ENCODE assay signal across 22 mouse cellular contexts in the genomic region with DNA sequence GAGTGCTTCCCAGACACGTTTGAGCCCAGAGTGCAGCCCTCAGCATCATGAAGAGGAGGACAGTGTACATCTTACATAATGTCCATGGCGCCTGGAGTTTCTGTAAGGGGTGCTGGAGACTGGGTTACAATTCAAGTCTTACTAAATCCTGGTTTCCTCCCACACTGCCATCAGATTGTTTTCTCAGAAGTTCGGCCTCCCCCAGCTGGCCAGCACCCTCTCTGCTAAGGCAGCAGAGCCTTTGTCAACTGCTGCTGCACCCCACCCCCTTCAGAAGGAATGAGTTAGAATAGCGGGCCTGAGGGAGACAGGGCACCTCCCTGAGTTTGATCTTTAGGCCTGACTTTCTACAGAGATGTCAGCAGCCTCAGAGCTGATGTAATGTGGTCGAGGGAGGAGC. TPM values are rescaled to one million over a fixed set of nuclear protein-coding genes. Genes with fewer than 3 reads are reported as not detected.
DNase-seq lines count a peak whose midpoint lies in the region; ATAC-seq and TF ChIP-seq lines count a peak whose summit lies in the region.
"Had no signal": no experiment of that assay in that cellular context is flagged by ENCODE, and none has a peak within 500 bp of the region (broad histone marks: within the 10 kb centered on the region; RNA-seq: fewer than 3 reads in every experiment).

No protein-coding gene starts in this region.

- no peak overlapping the region; the same call in 1 of the 2 replicates for H3K27ac ChIP-seq in heart, adult 2 months
- H3K27ac ChIP-seq: forebrain, embryonic 15.5 days; liver, embryonic 14.5 days; neural tube, embryonic 15.5 days had no signal

- H3K79me2 ChIP-seq in heart, adult 2 months (replicated peaks; ENCODE audit: control insufficient read depth, insufficient read depth, low read length) = no peaks in the 10 kb centered on the region

- WGBS in heart, adult 2 months = 50% methylated on average over 5 of the region's 5 CpGs

- no peaks in the 10 kb centered on the region for H3K36me3 ChIP-seq in heart, adult 2 months (ENCODE audit: control insufficient read depth, insufficient read depth, low read length)

- no peak for TF ChIP-seq CTCF in heart, adult 2 months (IDR thresholded peaks at IDR 0.05)

- H3K4me3 ChIP-seq in heart, adult 2 months = no peak overlapping the region
- H3K4me3 ChIP-seq: forebrain, embryonic 15.5 days; hindbrain, embryonic 10.5 days; layer of hippocampus, adult 2 months; limb, embryonic 13.5 days; myocyte; neural tube, embryonic 15.5 days had no signal

- TF ChIP-seq EP300 in heart, adult 2 months (IDR thresholded peaks at IDR 0.05; ENCODE audit: insufficient read depth, low read depth, low read length) = no peak

- ATAC-seq in CD4-positive, CD25-positive, alpha-beta regulatory T cell, adult 4 months = no peak
- ATAC-seq: forebrain, embryonic 15.5 days had no signal

- no peak overlapping the region for H3K9ac ChIP-seq in heart, adult 2 months (ENCODE audit: low read depth, low read length)
- H3K9ac ChIP-seq: forebrain, embryonic 15.5 days; limb, embryonic 13.5 days; liver, embryonic 14.5 days; neural tube, embryonic 15.5 days had no signal

- peak; percentile 23 for DNase-seq in CD4-positive, CD25-positive, alpha-beta regulatory T cell, adult 2 months (ENCODE audit: low read depth, low spot score)
- peak; percentile 42 to 55 for DNase-seq in heart, adult 2 months
- DNase-seq in heart, postnatal 36 days = no peak
- DNase-seq in right cerebral cortex, adult 18-20 months = peak; percentile 36
- DNase-seq in right cerebral cortex, postnatal 36 days (ENCODE audit: low spot score in 2 of 2) = no peak
- DNase-seq in heart, postnatal 25 days (ENCODE audit: low spot score) = peak; percentile 61
- DNase-seq in Muller cell, postnatal 12 days (ENCODE audit: inconsistent ontology term) = no peak
- DNase-seq: adrenal gland, adult 2 months; cerebellum, adult 11 months; cerebellum, postnatal 14 days; embryo, embryonic 11 days; midbrain, embryonic 14.5 days; thymus, adult 18-20 months had no signal

- no peak for TF ChIP-seq POLR2A in heart, adult 2 months (IDR thresholded peaks at IDR 0.05; ENCODE audit: insufficient read depth, low read depth, low read length)

- H3K4me1 ChIP-seq in heart, adult 2 months (ENCODE audit: control insufficient read depth, insufficient read depth, low read length) = peaks cover 14% of the 10 kb centered on the region
- H3K4me1 ChIP-seq: forebrain, embryonic 15.5 days had no signal

- H3K27me3 ChIP-seq in heart, adult 2 months (ENCODE audit: control insufficient read depth, insufficient read depth, low read length) = no peaks in the 10 kb centered on the region
- H3K27me3 ChIP-seq: CH12.LX; forebrain, embryonic 15.5 days; limb, embryonic 13.5 days; neural tube, embryonic 15.5 days had no signal

- intact Hi-C loops in heart, adult 2 months (cut with DNase I) = no loop called here
- intact Hi-C loops in heart, postnatal 36 days (cut with DNase I) = no loop called here
- intact Hi-C loops in heart, postnatal 25 days (cut with DNase I) = no loop called here

RNA-seq across cellular contexts. Expression of a gene that starts 15.3 kb away (rescaled TPM):
- polyA plus RNA-seq in CD4-positive, CD25-positive, alpha-beta regulatory T cell, adult 4 months (2017; shearing (Covaris generic)) = under 1 TPM; 0.44 to 0.57 TPM
- 10 to 100 TPM; 24.1 to 40.7 TPM for total RNA-seq in heart, adult 2 months (2021)
- polyA plus RNA-seq in heart, adult 2 months (2012; rRNA removed) = 63.1 and 73.5 TPM in 2 replicates
- 10 to 100 TPM; 35.9 to 42.4 TPM for total RNA-seq in heart, postnatal 36 days (2021)
- total RNA-seq in heart, postnatal 25 days (2021) = 10 to 100 TPM; 32.6 to 45.8 TPM

RNA-seq across cellular contexts. Expression of a gene that starts 33.6 kb away (rescaled TPM):
- polyA plus RNA-seq in CD4-positive, CD25-positive, alpha-beta regulatory T cell, adult 4 months (2017; shearing (Covaris generic)) = 100 to 1,000 TPM in 1 of 2 experiments, 10 to 100 TPM in 1; 98.0 to 123 TPM
- total RNA-seq in heart, adult 2 months (2021) = 100 to 1,000 TPM; 264 to 318 TPM
- polyA plus RNA-seq in heart, adult 2 months (2012; rRNA removed) = 184 and 264 TPM in 2 replicates
- total RNA-seq in heart, postnatal 36 days (2021) = 100 to 1,000 TPM; 228 to 258 TPM
- total RNA-seq in heart, postnatal 25 days (2021) = 100 to 1,000 TPM; 192 to 222 TPM

RNA-seq across cellular contexts. Expression of a gene that starts 38.2 kb away (rescaled TPM):
- 100 to 1,000 TPM in 1 of 2 experiments, 10 to 100 TPM in 1; 72.7 to 101 TPM for polyA plus RNA-seq in CD4-positive, CD25-positive, alpha-beta regulatory T cell, adult 4 months (2017; shearing (Covaris generic))
- 10 to 100 TPM; 28.4 to 31.1 TPM for total RNA-seq in heart, adult 2 months (2021)
- 33.2 and 41.7 TPM in 2 replicates for polyA plus RNA-seq in heart, adult 2 months (2012; rRNA removed)
- total RNA-seq in heart, postnatal 36 days (2021) = 10 to 100 TPM; 27.0 to 27.2 TPM
- total RNA-seq in heart, postnatal 25 days (2021) = 10 to 100 TPM; 29.0 to 29.6 TPM

RNA-seq across cellular contexts. Expression of a gene that starts 45.6 kb away (rescaled TPM):
- 10 to 100 TPM; 11.0 to 13.9 TPM for polyA plus RNA-seq in CD4-positive, CD25-positive, alpha-beta regulatory T cell, adult 4 months (2017; shearing (Covaris generic))
- 100 to 1,000 TPM; 186 to 203 TPM for total RNA-seq in heart, adult 2 months (2021)
- 234 and 293 TPM in 2 replicates for polyA plus RNA-seq in heart, adult 2 months (2012; rRNA removed)
- 100 to 1,000 TPM; 201 to 211 TPM for total RNA-seq in heart, postnatal 36 days (2021)
- total RNA-seq in heart, postnatal 25 days (2021) = 100 to 1,000 TPM; 220 TPM

RNA-seq across cellular contexts. Expression of a gene that starts 58.6 kb away (rescaled TPM):
- 1 to 10 TPM in 1 of 2 experiments, under 1 TPM in 1; 0.65 to 9.4 TPM for polyA plus RNA-seq in CD4-positive, CD25-positive, alpha-beta regulatory T cell, adult 4 months (2017; shearing (Covaris generic))
- total RNA-seq in heart, adult 2 months (2021) = 1 to 10 TPM; 1.9 to 2.4 TPM
- 5.9 and 9.2 TPM in 2 replicates for polyA plus RNA-seq in heart, adult 2 months (2012; rRNA removed)
- total RNA-seq in heart, postnatal 36 days (2021) = 1 to 10 TPM; 3.5 to 4.5 TPM
- 1 to 10 TPM; 1.8 to 2.7 TPM for total RNA-seq in heart, postnatal 25 days (2021)

Comparison
In these comparisons a context has a peak if more than half of its experiments do, and no peak if none do; other contexts are left out.
1. DNase-seq: peak in CD4-positive, CD25-positive, alpha-beta regulatory T cell, adult 2 months (single experiment), heart, adult 2 months (2 of 2), right cerebral cortex, adult 18-20 months (single experiment) and heart, postnatal 25 days (single experiment); none in heart, postnatal 36 days (0 of 2), right cerebral cortex, postnatal 36 days (0 of 2) and Muller cell, postnatal 12 days (single experiment).